Mouse (Mus musculus) bone marrow, adult 2 months (tissue): ENCODE measurements around the gene Srp9.

ENCODE experiments used
- CTCF ChIP-seq: fragments of 200-500 bp; IDR thresholded peaks from 2 replicates; pipeline ENCODE4 v1.5.1; 2011; ENCODE audit warnings: low read length, control low read depth; ENCODE audit not compliant: control insufficient read depth, insufficient read depth
- POLR2A ChIP-seq: fragments of 200-500 bp; IDR thresholded peaks from 2 replicates; pipeline ENCODE4 v1.6.1; 2011; ENCODE audit warnings: low read depth, mild to moderate bottlenecking, control low read depth, low read length, borderline replicate concordance; ENCODE audit not compliant: control insufficient read depth

GRCm38 (mm10) chr1:182157734-182158133 is 33.2 kb downstream of the Srp9 start:
- no peak for TF ChIP-seq POLR2A
- TF ChIP-seq CTCF = no peak
